Mouse (Mus musculus) retina, postnatal 7 days (tissue): ENCODE measurements around the gene 4930519G04Rik.
"Not testable (repeated sequence)": the region's sequence is repeated elsewhere in the genome, so short reads cannot be mapped to it uniquely, and the experiment has no call there.

Experiments used
- DNase-seq: peaks from one replicate; pipeline ENCODE4 v3.0.0-alpha.2; 2012; ENCODE audit warnings: low read depth, low spot score

The 4930519G04Rik gene

GRCm38 (mm10) chr5:114908598-114909305 is 55.3 kb downstream of the 4930519G04Rik start:
- DNase-seq: no peak

- no peak for DNase-seq
Measured at GRCm38 (mm10) chr5:114913686-114914085, 60.2 kb downstream of the 4930519G04Rik start.

GRCm38 (mm10) chr5:114914855-114915254 is 61.4 kb downstream of the 4930519G04Rik start:
- no peak for DNase-seq

- no peak for DNase-seq
Measured at GRCm38 (mm10) chr5:114915854-114916253, 62.4 kb downstream of the 4930519G04Rik start.

GRCm38 (mm10) chr5:114916777-114917176 is 63.3 kb downstream of the 4930519G04Rik start:
- no peak for DNase-seq

DNA sequence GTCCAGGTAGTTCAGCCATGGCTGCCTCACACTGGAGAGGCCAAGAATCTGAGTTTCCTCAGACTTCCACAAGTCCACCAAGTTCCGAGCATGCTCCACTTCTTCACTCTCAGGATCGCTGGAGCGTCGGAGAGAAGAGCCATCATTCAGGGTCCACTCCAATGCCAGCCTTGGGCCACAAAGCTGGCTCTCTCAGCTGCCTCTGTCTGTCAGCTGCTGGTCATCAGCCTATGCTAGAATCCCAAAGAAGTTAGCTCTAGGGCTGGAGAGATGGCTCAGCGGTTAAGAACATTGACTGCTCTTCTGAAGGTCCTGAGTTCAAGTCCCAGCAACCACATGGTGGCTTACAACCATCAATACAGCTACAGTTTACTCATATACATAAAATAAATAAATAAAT is 63.9 kb downstream of the 4930519G04Rik start:
- DNase-seq: not testable (repeated sequence)

GRCm38 (mm10) chr5:114921551-114922365 is 68.3 kb downstream of the 4930519G04Rik start:
- no peak for DNase-seq

DNA sequence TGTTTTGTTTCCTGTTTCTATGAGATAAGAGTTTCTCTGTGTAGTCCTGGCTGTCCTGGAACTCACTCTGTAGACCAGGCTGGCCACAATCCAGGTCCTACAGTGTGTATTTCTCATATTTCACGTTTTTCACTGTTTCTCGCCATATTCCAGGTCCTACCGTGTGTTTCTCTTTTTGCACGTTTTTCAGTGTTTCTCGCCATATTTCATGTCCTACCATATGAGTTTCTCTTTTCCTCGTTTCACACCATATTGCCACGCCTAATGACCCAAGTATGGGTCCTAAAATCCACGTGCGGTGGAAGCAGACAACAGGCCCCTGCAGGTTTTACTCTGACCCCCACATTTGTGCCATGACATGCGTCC is 68.9 kb downstream of the 4930519G04Rik start:
- no peak for DNase-seq

GRCm38 (mm10) chr5:114922998-114923473 is 69.6 kb downstream of the 4930519G04Rik start, which contains the start of gene Oasl1:
Oasl1 (plus strand) TSS chr5:114923240.
- DNase-seq: no peak

- DNase-seq: no peak
Measured at GRCm38 (mm10) chr5:114926153-114926684, 72.8 kb downstream of the 4930519G04Rik start.

DNA sequence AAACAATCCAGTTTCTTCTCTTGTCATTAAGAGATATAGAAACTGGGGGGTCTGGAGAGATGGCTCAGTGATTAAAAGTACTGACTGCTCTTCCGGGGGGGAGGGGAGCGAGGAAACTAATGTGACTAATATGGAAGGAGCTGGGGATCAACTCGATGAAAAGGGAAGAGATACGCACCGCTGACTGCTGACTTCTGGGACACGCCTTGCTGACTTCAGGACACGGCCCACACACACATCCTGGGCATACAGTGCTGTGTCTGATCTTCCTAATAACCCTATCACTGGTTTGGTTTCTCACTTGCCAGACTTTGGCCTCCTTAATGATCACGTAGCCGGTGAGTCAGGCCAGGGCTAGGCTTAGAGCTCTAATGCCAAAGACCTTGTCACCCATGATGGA is 73.3 kb downstream of the 4930519G04Rik start:
- DNase-seq: no peak

DNA sequence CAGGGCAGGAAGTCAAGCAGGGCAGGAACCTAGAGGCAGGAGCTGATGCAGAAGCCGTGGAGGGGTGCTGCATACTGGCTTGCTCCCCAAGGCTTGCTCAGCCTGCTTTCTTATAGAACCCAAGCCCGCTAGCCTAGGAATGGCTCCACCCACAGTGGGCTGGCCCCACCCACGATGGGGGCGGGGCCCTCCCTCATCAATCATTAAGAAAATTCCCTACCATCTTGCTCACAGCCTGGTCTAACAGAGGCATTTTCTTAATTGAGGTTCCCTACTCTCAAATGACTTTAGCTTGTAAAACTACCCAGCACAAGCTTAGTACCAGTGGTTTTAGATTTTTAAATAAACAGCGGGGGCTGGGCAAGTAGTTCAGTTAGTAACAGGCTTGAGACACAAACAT is 78.2 kb downstream of the 4930519G04Rik start:
- no peak for DNase-seq

- DNase-seq: no peak
Measured at GRCm38 (mm10) chr5:114933206-114933605, 79.7 kb downstream of the 4930519G04Rik start.
